Mouse (Mus musculus): ENCODE results near the gene Pphln1. TPM values are rescaled to one million over a fixed set of nuclear protein-coding genes. Genes with fewer than 3 reads are reported as not detected.

Pphln1 gene
- polyA plus RNA-seq, 1 experiment from 2014 or later, result 28.5 TPM

DNA sequence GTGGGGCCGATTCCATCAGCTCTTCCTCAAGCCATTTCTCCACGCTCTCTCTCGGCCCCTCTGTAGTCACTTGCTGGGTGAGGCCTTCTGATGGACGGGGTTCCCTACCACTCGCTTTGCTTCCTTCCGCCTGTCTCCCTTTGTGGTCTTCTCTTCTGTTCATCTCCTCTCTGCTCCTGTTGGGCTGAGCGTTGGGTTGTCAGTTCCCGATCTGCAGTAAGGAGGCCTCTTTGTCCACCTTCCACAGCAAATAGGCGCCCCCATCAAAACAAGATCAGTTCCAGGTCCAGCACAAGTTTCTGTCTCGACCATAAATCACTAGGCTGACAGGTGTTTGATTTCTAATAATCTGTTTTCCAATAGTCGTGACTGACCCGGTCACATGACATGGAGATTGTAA is 37.8 kb downstream of the Pphln1 start:
- Histone ChIP-seq H3K27ac (replicated peaks in 1 of 2; ENCODE audit: control insufficient read depth in 1 of 2, insufficient read depth in 1 of 2, low read depth in 2 of 2, low read length in 2 of 2) (no peak overlapping the region), H3K4me2 (ENCODE audit: low read length) (no peak overlapping the region), H3K4me1 (ENCODE audit: control insufficient read depth in 2 of 2, insufficient read depth in 2 of 2, low read length in 2 of 2) (no peaks in the 10 kb centered on the region), H3K9me3 (ENCODE audit: control insufficient read depth, low read length) (no peaks in the 10 kb centered on the region), H3K27me3 (ENCODE audit: control insufficient read depth, insufficient read depth, low read length) (no peaks in the 10 kb centered on the region), H3K9ac (ENCODE audit: low read length) (no peak overlapping the region), H3K4me3 (ENCODE audit: control insufficient read depth in 1 of 2, insufficient read depth in 1 of 2, low read depth in 1 of 2, low read length in 2 of 2) (no peak overlapping the region), H3K36me3 (ENCODE audit: control insufficient read depth, insufficient read depth, low read length) (peaks cover 23% of the 10 kb centered on the region; the same call in 1 of the 2 replicates)
- ATAC-seq (ENCODE audit: insufficient number of reproducible peaks, insufficient read depth, low FRiP score, low read depth), result no peak
- whole genome bisulfite sequencing, result 94% methylated on average over 12 of the region's 12 CpGs

DNA sequence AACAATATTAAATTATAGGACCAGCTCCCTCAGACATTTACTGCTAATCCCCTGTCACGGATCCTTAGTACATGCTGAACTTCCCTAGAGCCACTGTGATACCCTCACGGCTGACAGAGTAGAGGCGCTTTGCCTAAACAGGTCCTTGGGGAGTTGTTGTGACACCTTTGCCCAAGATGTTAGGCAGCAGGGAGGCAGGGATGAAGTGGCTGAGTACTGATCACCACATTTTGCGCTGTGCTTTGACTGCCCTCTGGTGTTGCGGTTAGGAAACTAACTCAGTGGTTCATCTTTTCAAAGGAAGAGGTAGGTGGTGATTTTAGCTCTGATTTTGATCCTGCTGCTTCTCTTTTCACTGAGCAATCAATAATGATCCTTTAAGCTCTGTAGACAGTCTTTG is 40.5 kb downstream of the Pphln1 start:
- Histone ChIP-seq H3K27me3 (ENCODE audit: control insufficient read depth, insufficient read depth, low read length) (no peaks in the 10 kb centered on the region), H3K9ac (ENCODE audit: low read length) (no peak overlapping the region), H3K36me3 (ENCODE audit: control insufficient read depth, insufficient read depth, low read length) (peaks cover 39% of the 10 kb centered on the region), H3K9me3 (ENCODE audit: control insufficient read depth, low read length) (peaks cover 4% of the 10 kb centered on the region; the same call in 1 of the 2 replicates), H3K4me3 (ENCODE audit: control insufficient read depth in 1 of 2, insufficient read depth in 1 of 2, low read depth in 1 of 2, low read length in 2 of 2) (no peak overlapping the region), H3K4me1 (ENCODE audit: control insufficient read depth in 2 of 2, insufficient read depth in 2 of 2, low read length in 2 of 2) (no peaks in the 10 kb centered on the region), H3K27ac (replicated peaks in 1 of 2; ENCODE audit: control insufficient read depth in 1 of 2, insufficient read depth in 1 of 2, low read depth in 2 of 2, low read length in 2 of 2) (no peak overlapping the region), H3K4me2 (ENCODE audit: low read length) (no peak overlapping the region)
- 38% methylated on average over 5 of the region's 5 CpGs for WGBS
- no peak for ATAC-seq (ENCODE audit: insufficient number of reproducible peaks, insufficient read depth, low FRiP score, low read depth)

DNA sequence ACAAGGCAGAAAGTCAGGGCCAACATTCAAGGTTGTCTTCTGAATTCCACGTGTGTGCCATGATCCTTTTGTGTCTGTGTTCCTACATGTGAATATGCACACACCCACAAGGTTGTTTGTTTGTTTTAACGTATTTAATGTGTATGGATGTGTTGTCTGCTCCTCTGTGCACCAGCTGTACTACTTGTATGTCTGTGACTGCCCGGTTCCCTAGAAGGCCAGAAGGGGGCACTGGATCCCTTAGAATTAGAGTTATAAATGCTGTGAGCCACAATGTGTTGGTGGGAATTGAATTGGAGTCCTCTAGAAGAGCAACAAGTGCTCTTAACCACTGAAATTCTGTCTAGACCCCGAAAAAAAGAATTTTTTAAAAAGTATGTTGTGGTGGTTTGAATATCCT is 44.1 kb downstream of the Pphln1 start:
- H3K27me3 ChIP-seq (ENCODE audit: control insufficient read depth, insufficient read depth, low read length), result no peaks in the 10 kb centered on the region
- no peak overlapping the region for H3K9ac ChIP-seq (ENCODE audit: low read length)
- H3K27ac ChIP-seq (replicated peaks in 1 of 2; ENCODE audit: control insufficient read depth in 1 of 2, insufficient read depth in 1 of 2, low read depth in 2 of 2, low read length in 2 of 2), result no peak overlapping the region
- no peak overlapping the region for H3K4me3 ChIP-seq (ENCODE audit: control insufficient read depth in 1 of 2, insufficient read depth in 1 of 2, low read depth in 1 of 2, low read length in 2 of 2)
- no peak for ATAC-seq (ENCODE audit: insufficient number of reproducible peaks, insufficient read depth, low FRiP score, low read depth)
- H3K9me3 ChIP-seq (ENCODE audit: control insufficient read depth, low read length), result peaks cover 4% of the 10 kb centered on the region; the same call in 1 of the 2 replicates
- H3K4me1 ChIP-seq (ENCODE audit: control insufficient read depth in 2 of 2, insufficient read depth in 2 of 2, low read length in 2 of 2), result no peaks in the 10 kb centered on the region
- no peak overlapping the region for H3K4me2 ChIP-seq (ENCODE audit: low read length)
- H3K36me3 ChIP-seq (ENCODE audit: control insufficient read depth, insufficient read depth, low read length), result peaks cover 41% of the 10 kb centered on the region
- WGBS, result 88% methylated on average over 4 of the region's 4 CpGs

DNA sequence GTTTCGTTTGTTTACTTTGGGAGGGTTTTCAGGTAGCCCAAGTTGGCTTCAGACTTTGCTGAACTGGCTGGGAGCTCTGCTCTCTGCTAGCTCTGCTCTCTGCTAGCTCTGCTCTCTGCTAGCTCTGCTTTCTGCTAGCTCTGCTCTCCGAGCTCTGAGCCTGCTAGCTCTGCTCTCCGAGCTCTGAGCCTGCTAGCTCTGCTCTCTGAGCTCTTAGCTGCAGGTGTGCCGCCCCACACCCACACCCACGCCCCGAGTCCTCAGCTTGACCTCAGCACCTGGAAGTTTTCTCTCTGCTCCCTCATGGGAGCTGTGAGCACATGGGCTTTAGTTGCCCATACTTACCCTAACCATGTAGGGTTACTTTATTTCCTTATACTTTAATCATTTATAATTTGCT is 45.5 kb downstream of the Pphln1 start:
- no peaks in the 10 kb centered on the region for H3K27me3 ChIP-seq (ENCODE audit: control insufficient read depth, insufficient read depth, low read length)
- no peak for ATAC-seq (ENCODE audit: insufficient number of reproducible peaks, insufficient read depth, low FRiP score, low read depth)
- H3K27ac ChIP-seq (replicated peaks in 1 of 2; ENCODE audit: control insufficient read depth in 1 of 2, insufficient read depth in 1 of 2, low read depth in 2 of 2, low read length in 2 of 2), result no peak overlapping the region
- peaks cover 37% of the 10 kb centered on the region for H3K36me3 ChIP-seq (ENCODE audit: control insufficient read depth, insufficient read depth, low read length)
- H3K9ac ChIP-seq (ENCODE audit: low read length), result no peak overlapping the region
- no peak overlapping the region for H3K4me3 ChIP-seq (ENCODE audit: control insufficient read depth in 1 of 2, insufficient read depth in 1 of 2, low read depth in 1 of 2, low read length in 2 of 2)
- H3K4me2 ChIP-seq (ENCODE audit: low read length), result no peak overlapping the region
- 85% methylated on average over 6 of the region's 6 CpGs for WGBS
- 0 out of 4 replicates have a peak, but pooled peaks cover 0 to 1% of the 10 kb centered on the region in 2 experiments for H3K4me1 ChIP-seq (ENCODE audit: control insufficient read depth in 2 of 2, insufficient read depth in 2 of 2, low read length in 2 of 2)
- H3K9me3 ChIP-seq (ENCODE audit: control insufficient read depth, low read length), result peaks cover 4% of the 10 kb centered on the region; the same call in 1 of the 2 replicates

DNA sequence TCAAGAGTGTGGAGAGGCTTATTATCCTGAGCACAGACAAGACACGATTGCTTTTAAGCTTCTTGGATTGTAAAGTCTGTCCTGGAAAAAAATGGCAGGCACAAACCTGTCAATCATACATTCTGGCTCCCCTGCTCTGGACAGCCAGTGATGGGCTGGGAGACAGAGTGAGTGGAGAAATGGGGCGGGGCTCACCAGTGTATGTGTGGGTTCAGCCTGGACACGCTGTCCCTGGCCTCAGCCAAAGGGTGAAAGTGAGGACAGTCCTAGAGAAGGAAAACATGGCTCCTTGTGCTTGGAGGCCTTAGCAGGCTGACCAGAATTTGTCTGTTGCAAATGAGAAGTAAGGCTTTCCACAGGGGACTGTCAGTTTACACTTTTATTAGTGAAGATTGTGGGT is 50.7 kb downstream of the Pphln1 start:
- H3K9me3 ChIP-seq (ENCODE audit: control insufficient read depth, low read length), result no peaks in the 10 kb centered on the region
- H3K27me3 ChIP-seq (ENCODE audit: control insufficient read depth, insufficient read depth, low read length), result no peaks in the 10 kb centered on the region
- no peak for ATAC-seq (ENCODE audit: insufficient number of reproducible peaks, insufficient read depth, low FRiP score, low read depth)
- H3K9ac ChIP-seq (ENCODE audit: low read length), result no peak overlapping the region
- H3K4me3 ChIP-seq (ENCODE audit: control insufficient read depth in 1 of 2, insufficient read depth in 1 of 2, low read depth in 1 of 2, low read length in 2 of 2), result no peak overlapping the region
- H3K4me1 ChIP-seq (ENCODE audit: control insufficient read depth in 2 of 2, insufficient read depth in 2 of 2, low read length in 2 of 2), result peaks cover 2 to 7% of the 10 kb centered on the region in 2 experiments; a peak in 2 of 4 replicates
- no peak overlapping the region for H3K27ac ChIP-seq (replicated peaks in 1 of 2; ENCODE audit: control insufficient read depth in 1 of 2, insufficient read depth in 1 of 2, low read depth in 2 of 2, low read length in 2 of 2)
- H3K4me2 ChIP-seq (ENCODE audit: low read length), result no peak overlapping the region
- WGBS, result 47% methylated on average over 3 of the region's 3 CpGs
- H3K36me3 ChIP-seq (ENCODE audit: control insufficient read depth, insufficient read depth, low read length), result peaks cover 12% of the 10 kb centered on the region; the same call in 1 of the 2 replicates

DNA sequence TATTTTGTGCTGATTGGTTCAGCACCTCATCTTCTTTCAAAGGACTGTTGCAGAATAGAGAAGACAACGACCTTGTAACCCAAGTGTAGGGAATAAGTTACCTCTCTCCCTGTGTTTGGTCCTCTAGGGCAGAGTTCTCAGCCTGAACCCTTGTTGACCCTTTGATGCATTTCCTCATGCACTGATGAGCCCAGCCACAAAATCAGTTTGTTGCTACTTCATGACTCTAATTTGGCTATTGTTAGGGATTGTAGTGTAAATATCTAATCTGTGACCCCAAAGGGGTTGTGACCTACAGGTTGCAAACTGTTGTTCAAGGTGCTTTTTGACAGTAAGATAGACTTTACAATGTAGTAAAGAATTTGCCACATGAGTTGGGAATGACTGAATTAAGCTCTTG is 55.1 kb downstream of the Pphln1 start:
- Histone ChIP-seq H3K27ac (replicated peaks in 1 of 2; ENCODE audit: control insufficient read depth in 1 of 2, insufficient read depth in 1 of 2, low read depth in 2 of 2, low read length in 2 of 2) (no peak overlapping the region), H3K9me3 (ENCODE audit: control insufficient read depth, low read length) (no peaks in the 10 kb centered on the region), H3K27me3 (ENCODE audit: control insufficient read depth, insufficient read depth, low read length) (no peaks in the 10 kb centered on the region), H3K36me3 (ENCODE audit: control insufficient read depth, insufficient read depth, low read length) (peaks cover 18% of the 10 kb centered on the region; the same call in 1 of the 2 replicates), H3K9ac (ENCODE audit: low read length) (no peak overlapping the region), H3K4me1 (ENCODE audit: control insufficient read depth in 2 of 2, insufficient read depth in 2 of 2, low read length in 2 of 2) (peaks cover 4 to 7% of the 10 kb centered on the region in 2 experiments; a peak in 2 of 4 replicates), H3K4me2 (ENCODE audit: low read length) (no peak overlapping the region), H3K4me3 (ENCODE audit: control insufficient read depth in 1 of 2, insufficient read depth in 1 of 2, low read depth in 1 of 2, low read length in 2 of 2) (no peak overlapping the region)
- WGBS, result 79% methylated on average over 1 of the region's 1 CpGs
- ATAC-seq (ENCODE audit: insufficient number of reproducible peaks, insufficient read depth, low FRiP score, low read depth), result no peak

DNA sequence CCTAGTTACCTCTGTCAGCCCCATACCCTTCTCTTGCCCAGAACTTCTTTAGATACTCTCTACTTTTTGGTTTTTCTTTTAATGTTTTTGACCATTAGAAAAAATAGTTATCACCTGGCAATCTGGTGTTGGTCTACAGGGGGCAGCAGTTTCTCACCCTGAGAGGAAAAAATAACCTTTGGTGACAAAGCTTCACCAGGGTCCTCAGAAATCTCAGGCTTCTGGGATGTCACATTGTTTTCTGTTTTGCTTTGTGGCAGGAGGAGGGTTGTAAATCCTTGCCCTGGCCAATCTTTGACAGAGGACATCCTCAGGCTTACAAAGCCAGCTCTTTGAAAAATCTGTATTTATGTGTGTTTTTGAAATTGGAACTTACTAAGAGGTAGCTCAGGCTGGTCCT is 57.9 kb downstream of the Pphln1 start:
- H3K9me3 ChIP-seq (ENCODE audit: control insufficient read depth, low read length), result no peaks in the 10 kb centered on the region
- H3K27ac ChIP-seq (replicated peaks in 1 of 2; ENCODE audit: control insufficient read depth in 1 of 2, insufficient read depth in 1 of 2, low read depth in 2 of 2, low read length in 2 of 2), result no peak overlapping the region
- no peak overlapping the region for H3K4me2 ChIP-seq (ENCODE audit: low read length)
- no peaks in the 10 kb centered on the region for H3K27me3 ChIP-seq (ENCODE audit: control insufficient read depth, insufficient read depth, low read length)
- ATAC-seq (ENCODE audit: insufficient number of reproducible peaks, insufficient read depth, low FRiP score, low read depth), result no peak
- no peak overlapping the region for H3K9ac ChIP-seq (ENCODE audit: low read length)
- H3K4me1 ChIP-seq (ENCODE audit: control insufficient read depth in 2 of 2, insufficient read depth in 2 of 2, low read length in 2 of 2), result peaks cover 0 to 2% of the 10 kb centered on the region in 2 experiments; a peak in 1 of 4 replicates
- peaks cover 31% of the 10 kb centered on the region; the same call in 1 of the 2 replicates for H3K36me3 ChIP-seq (ENCODE audit: control insufficient read depth, insufficient read depth, low read length)
- no peak overlapping the region for H3K4me3 ChIP-seq (ENCODE audit: control insufficient read depth in 1 of 2, insufficient read depth in 1 of 2, low read depth in 1 of 2, low read length in 2 of 2)

DNA sequence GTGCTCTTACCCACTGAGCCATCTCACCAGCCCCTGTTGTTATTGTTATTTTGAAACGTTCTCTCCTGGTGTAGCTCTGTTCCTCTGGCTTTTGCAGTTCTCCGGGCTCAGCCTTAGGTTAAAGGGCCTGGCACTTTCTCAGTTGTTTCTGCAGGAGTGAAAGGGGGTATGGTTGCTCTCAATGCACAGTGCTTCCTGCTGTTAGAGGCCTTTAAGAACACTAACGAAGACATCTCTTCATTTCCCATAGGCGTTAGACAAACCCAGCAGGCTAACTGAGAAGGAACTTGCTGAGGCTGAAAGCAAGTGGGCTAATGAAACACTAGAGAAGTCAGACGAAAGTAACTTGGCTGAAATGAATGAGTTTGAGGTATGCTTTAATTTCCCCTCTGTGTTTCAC is 61.3 kb downstream of the Pphln1 start:
- WGBS, result 80% methylated on average over 5 of the region's 5 CpGs
- Histone ChIP-seq H3K36me3 (ENCODE audit: control insufficient read depth, insufficient read depth, low read length) (peaks cover 25% of the 10 kb centered on the region; the same call in 1 of the 2 replicates), H3K9ac (ENCODE audit: low read length) (no peak overlapping the region), H3K4me2 (ENCODE audit: low read length) (no peak overlapping the region), H3K9me3 (ENCODE audit: control insufficient read depth, low read length) (no peaks in the 10 kb centered on the region), H3K4me3 (ENCODE audit: control insufficient read depth in 1 of 2, insufficient read depth in 1 of 2, low read depth in 1 of 2, low read length in 2 of 2) (no peak overlapping the region), H3K27me3 (ENCODE audit: control insufficient read depth, insufficient read depth, low read length) (no peaks in the 10 kb centered on the region), H3K27ac (replicated peaks in 1 of 2; ENCODE audit: control insufficient read depth in 1 of 2, insufficient read depth in 1 of 2, low read depth in 2 of 2, low read length in 2 of 2) (no peak overlapping the region), H3K4me1 (ENCODE audit: control insufficient read depth in 2 of 2, insufficient read depth in 2 of 2, low read length in 2 of 2) (no peaks in the 10 kb centered on the region)
- no peak for ATAC-seq (ENCODE audit: insufficient number of reproducible peaks, insufficient read depth, low FRiP score, low read depth)

Measured in heart, embryonic 14.5 days (tissue).